ENCODE assay signal across 29 mouse cellular contexts in genomic region chr3:146719696-146720095, GRCm38 (mm10). TPM values are rescaled to one million over a fixed set of nuclear protein-coding genes. Genes with fewer than 3 reads are reported as not detected.
DNase-seq lines count a peak whose midpoint lies in the region; ATAC-seq and TF ChIP-seq lines count a peak whose summit lies in the region.
"Had no signal": no experiment of that assay in that cellular context is flagged by ENCODE, and none has a peak within 500 bp of the region (broad histone marks: within the 10 kb centered on the region; RNA-seq: fewer than 3 reads in every experiment).

No protein-coding gene starts in this region.

- no peaks in the 10 kb centered on the region for H3K36me3 ChIP-seq in hindbrain, postnatal 0 days (ENCODE audit: insufficient read depth, low read length)
- H3K36me3 ChIP-seq in hindbrain, embryonic 14.5 days (replicated peaks; ENCODE audit: control insufficient read depth, insufficient read depth) = no peaks in the 10 kb centered on the region
- H3K36me3 ChIP-seq: embryonic facial prominence, embryonic 10.5 days; forebrain, embryonic 10.5 days; heart, embryonic 12.5 days; heart, embryonic 15.5 days; hindbrain, embryonic 10.5 days; hindbrain, embryonic 13.5 days had no signal

- no peak overlapping the region for H3K4me3 ChIP-seq in hindbrain, postnatal 0 days (ENCODE audit: low read length)
- H3K4me3 ChIP-seq in hindbrain, embryonic 14.5 days (replicated peaks; ENCODE audit: low read length) = no peak overlapping the region
- H3K4me3 ChIP-seq: embryonic facial prominence, embryonic 10.5 days; embryonic facial prominence, embryonic 13.5 days; forebrain, embryonic 10.5 days; forebrain, embryonic 13.5 days; heart, embryonic 12.5 days; heart, embryonic 15.5 days; hindbrain, embryonic 10.5 days; hindbrain, embryonic 13.5 days had no signal

- peak; percentile 35 to 39 for DNase-seq in cerebellum, postnatal 10 days
- DNase-seq in cerebellum, postnatal 36 days = no peak
- DNase-seq in hindbrain, postnatal 0 days (ENCODE audit: low spot score) = peak; percentile 10
- no peak for DNase-seq in hindbrain, embryonic 14.5 days (ENCODE audit: low spot score)
- DNase-seq in right cerebral cortex, postnatal 14 days = peak; percentile 40
- no peak for DNase-seq in right cerebral cortex, adult 18-20 months
- peak; percentile 50 for DNase-seq in brain, adult 2 months (ENCODE audit: low read depth, low spot score)
- DNase-seq: adrenal gland, adult 2 months; adrenal gland, postnatal 14 days; B cell, adult 2 months; cerebellum, adult 18-20 months; embryo, embryonic 11 days; gastrocnemius, postnatal 25 days; heart, adult 18-20 months; heart, postnatal 10 days; heart, postnatal 36 days had no signal

- H3K4me1 ChIP-seq in hindbrain, postnatal 0 days (ENCODE audit: insufficient read depth, low read length) = no peaks in the 10 kb centered on the region
- no peaks in the 10 kb centered on the region for H3K4me1 ChIP-seq in hindbrain, embryonic 14.5 days (replicated peaks; ENCODE audit: control insufficient read depth, insufficient read depth, low read length)
- H3K4me1 ChIP-seq: embryonic facial prominence, embryonic 13.5 days; forebrain, embryonic 13.5 days; heart, embryonic 12.5 days; heart, embryonic 15.5 days had no signal

- TF ChIP-seq CTCF in hindbrain, postnatal 0 days (IDR thresholded peaks at IDR 0.05; ENCODE audit: low read depth) = no peak

- no peak overlapping the region for H3K4me2 ChIP-seq in hindbrain, postnatal 0 days (ENCODE audit: low read depth, low read length)
- H3K4me2 ChIP-seq in hindbrain, embryonic 14.5 days (replicated peaks) = no peak overlapping the region
- H3K4me2 ChIP-seq: embryonic facial prominence, embryonic 13.5 days; forebrain, embryonic 13.5 days; heart, embryonic 12.5 days; heart, embryonic 15.5 days; hindbrain, embryonic 13.5 days had no signal

- no peaks in the 10 kb centered on the region for H3K9me3 ChIP-seq in hindbrain, postnatal 0 days (ENCODE audit: low read length)
- no peaks in the 10 kb centered on the region for H3K9me3 ChIP-seq in hindbrain, embryonic 14.5 days (ENCODE audit: control insufficient read depth, low read length)
- H3K9me3 ChIP-seq: embryonic facial prominence, embryonic 10.5 days; embryonic facial prominence, embryonic 13.5 days; forebrain, embryonic 10.5 days; forebrain, embryonic 13.5 days; G1E; heart, embryonic 12.5 days; heart, embryonic 15.5 days; hindbrain, embryonic 10.5 days; hindbrain, embryonic 13.5 days had no signal

- 70% methylated on average over 4 of the region's 4 CpGs for WGBS in hindbrain, postnatal 0 days
- WGBS in hindbrain, embryonic 14.5 days = 82% methylated on average over 4 of the region's 4 CpGs

- H3K27me3 ChIP-seq in hindbrain, postnatal 0 days (ENCODE audit: insufficient read depth, low read length) = no peaks in the 10 kb centered on the region
- H3K27me3 ChIP-seq in hindbrain, embryonic 14.5 days (ENCODE audit: control insufficient read depth, insufficient read depth, low read length) = no peaks in the 10 kb centered on the region
- H3K27me3 ChIP-seq: CH12.LX; embryonic facial prominence, embryonic 13.5 days; forebrain, embryonic 13.5 days; heart, embryonic 12.5 days; heart, embryonic 15.5 days; hindbrain, embryonic 13.5 days had no signal

- H3K9ac ChIP-seq in hindbrain, postnatal 0 days (replicated peaks; ENCODE audit: low read length) = no peak overlapping the region
- no peak overlapping the region for H3K9ac ChIP-seq in hindbrain, embryonic 14.5 days
- H3K9ac ChIP-seq: embryonic facial prominence, embryonic 13.5 days; forebrain, embryonic 13.5 days; heart, embryonic 12.5 days; heart, embryonic 15.5 days; hindbrain, embryonic 13.5 days had no signal

- no peak for ATAC-seq in hindbrain, postnatal 0 days
- ATAC-seq in hindbrain, embryonic 14.5 days (ENCODE audit: low FRiP score) = no peak
- ATAC-seq: forebrain, embryonic 13.5 days; forebrain, embryonic 16.5 days; intestine, postnatal 0 days had no signal

- H3K27ac ChIP-seq in hindbrain, postnatal 0 days = no peak overlapping the region
- H3K27ac ChIP-seq in hindbrain, embryonic 14.5 days = no peak overlapping the region
- H3K27ac ChIP-seq: embryonic facial prominence, embryonic 10.5 days; embryonic facial prominence, embryonic 13.5 days; forebrain, embryonic 10.5 days; forebrain, embryonic 13.5 days; heart, embryonic 15.5 days; hindbrain, embryonic 10.5 days; hindbrain, embryonic 13.5 days had no signal

RNA-seq across cellular contexts. Expression of gene Samd13, which starts 34.3 kb away (rescaled TPM):
- 0.36 and 0.89 TPM in 2 replicates for total RNA-seq in hindbrain, postnatal 0 days (2014; rRNA removed)
- polyA plus RNA-seq in hindbrain, postnatal 0 days (2015; fragmentation: Nextera tagmentation; extraction: Ambion mirVana) = 0.45 and 0.46 TPM in 2 replicates
- 0.24 and 0.50 TPM in 2 replicates for polyA plus RNA-seq in hindbrain, embryonic 14.5 days (2014; fragmentation: Nextera tagmentation; extraction: Ambion mirVana)
- total RNA-seq: CH12.LX had no signal
- polyA plus RNA-seq: adrenal gland, adult 2 months; brain, embryonic 14.5 days had no signal

Comparison
In these comparisons a context has a peak if more than half of its experiments do, and no peak if none do; other contexts are left out.
1. DNase-seq: peak in cerebellum, postnatal 10 days (2 of 2), hindbrain, postnatal 0 days (single experiment), right cerebral cortex, postnatal 14 days (single experiment) and brain, adult 2 months (single experiment); none in cerebellum, postnatal 36 days (0 of 2), hindbrain, embryonic 14.5 days (single experiment) and right cerebral cortex, adult 18-20 months (single experiment).